Mouse (Mus musculus) 3134 (cell line): ENCODE results near the gene Tcte2.

Experiments used
- DNase-seq: peaks from one replicate; pipeline ENCODE4 v3.0.0-alpha.2; 2011; ENCODE audit warnings: low spot score; ENCODE audit not compliant: insufficient read length; ENCODE audit errors: extremely low read depth

Gene Tcte2

GRCm38 (mm10) chr17:13746330-13746729, 15.3 kb downstream of the Tcte2 start:
- no peak for DNase-seq

GRCm38 (mm10) chr17:13745373-13745772, 16.3 kb downstream of the Tcte2 start:
- no peak for DNase-seq

GRCm38 (mm10) chr17:13744824-13745223, 16.8 kb downstream of the Tcte2 start:
- DNase-seq, result no peak

- DNase-seq, result no peak
Observed at GRCm38 (mm10) chr17:13744219-13744618, 17.4 kb downstream of the Tcte2 start.

- peak; percentile 63 for DNase-seq
Observed at GRCm38 (mm10) chr17:13743709-13744079, 17.9 kb downstream of the Tcte2 start.

GRCm38 (mm10) chr17:13742941-13743708, 18.5 kb downstream of the Tcte2 start:
- DNase-seq, result peak; percentile 26

GRCm38 (mm10) chr17:13742334-13742733, 19.3 kb downstream of the Tcte2 start:
- DNase-seq, result no peak

- DNase-seq, result no peak
Observed at GRCm38 (mm10) chr17:13741611-13742010, 20.0 kb downstream of the Tcte2 start.

GRCm38 (mm10) chr17:13740796-13741195, 20.8 kb downstream of the Tcte2 start:
- no peak for DNase-seq

GRCm38 (mm10) chr17:13739981-13740380, 21.6 kb downstream of the Tcte2 start:
- DNase-seq, result no peak

- no peak for DNase-seq
Observed at GRCm38 (mm10) chr17:13738916-13739315, 22.7 kb downstream of the Tcte2 start.

GRCm38 (mm10) chr17:13738121-13738776, 23.4 kb downstream of the Tcte2 start:
- no peak for DNase-seq

- DNase-seq, result no peak
Observed at GRCm38 (mm10) chr17:13737336-13737735, 24.3 kb downstream of the Tcte2 start.

GRCm38 (mm10) chr17:13735803-13736282, 25.8 kb downstream of the Tcte2 start:
- DNase-seq, result no peak

- DNase-seq, result no peak
Observed at GRCm38 (mm10) chr17:13735057-13735456, 26.6 kb downstream of the Tcte2 start.

GRCm38 (mm10) chr17:13733971-13734370, 27.7 kb downstream of the Tcte2 start:
- no peak for DNase-seq

GRCm38 (mm10) chr17:13732685-13733084, 28.9 kb downstream of the Tcte2 start:
- DNase-seq, result peak; percentile 29

GRCm38 (mm10) chr17:13731727-13732112, 29.9 kb downstream of the Tcte2 start:
- DNase-seq, result no peak

GRCm38 (mm10) chr17:13730980-13731726, 30.5 kb downstream of the Tcte2 start:
- no peak for DNase-seq

- no peak for DNase-seq
Observed at GRCm38 (mm10) chr17:13726832-13727355, 34.7 kb downstream of the Tcte2 start.

GRCm38 (mm10) chr17:13725004-13725550, 36.5 kb downstream of the Tcte2 start:
- no peak for DNase-seq
